Mouse (Mus musculus): ENCODE results near the gene Nrip2. TPM values are rescaled to one million over a fixed set of nuclear protein-coding genes. Genes with fewer than 3 reads are reported as not detected.

Gene Nrip2
- polyA plus RNA-seq (2014; fragmentation: Nextera tagmentation; extraction: Ambion mirVana): 6.1 and 6.6 TPM in 2 replicates

GRCm38 (mm10) chr6:128398996-128399395, at the start of gene Nrip2:
TSS of gene Nrip2 (plus strand) at chr6:128399296.
- Histone ChIP-seq H3K9ac (ENCODE audit: low read length) (peak within 1 kb of the TSS; percentile 37; the same call in 1 of the 2 replicates), H3K27ac (ENCODE audit: low read depth) (peak within 1 kb of the TSS; percentile 12; the same call in 1 of the 2 replicates), H3K27me3 (replicated peaks; ENCODE audit: control insufficient read depth, insufficient read depth, low read length) (no peaks in the 10 kb centered on the region), H3K4me2 (ENCODE audit: low read length) (peak within 1 kb of the TSS; percentile 57), H3K4me1 (replicated peaks; ENCODE audit: control insufficient read depth, insufficient read depth, low read length) (peaks cover 8% of the 10 kb centered on the region; the same call in 1 of the 2 replicates), H3K9me3 (ENCODE audit: control insufficient read depth, low read length) (no peaks in the 10 kb centered on the region), H3K36me3 (ENCODE audit: control insufficient read depth, insufficient read depth, low read length) (no peaks in the 10 kb centered on the region), H3K4me3 (ENCODE audit: low read depth, low read length) (peak within 1 kb of the TSS; percentile 25)
- no peak for DNase-seq (ENCODE audit: low spot score)
- 69% methylated on average over 3 of the region's 3 CpGs for WGBS
- no peak for ATAC-seq (replicated peaks; ENCODE audit: low FRiP score, low TSS enrichment, low read depth)

GRCm38 (mm10) chr6:128349711-128350110, 49.4 kb upstream of the Nrip2 start:
- Histone ChIP-seq H3K27ac (ENCODE audit: low read depth) (peak overlapping the region; percentile 59; the same call in 1 of the 2 replicates), H3K36me3 (ENCODE audit: control insufficient read depth, insufficient read depth, low read length) (peaks cover 8% of the 10 kb centered on the region), H3K27me3 (replicated peaks; ENCODE audit: control insufficient read depth, insufficient read depth, low read length) (no peaks in the 10 kb centered on the region), H3K9me3 (ENCODE audit: control insufficient read depth, low read length) (no peaks in the 10 kb centered on the region), H3K9ac (ENCODE audit: low read length) (no peak overlapping the region), H3K4me3 (ENCODE audit: low read depth, low read length) (no peak overlapping the region), H3K4me1 (replicated peaks; ENCODE audit: control insufficient read depth, insufficient read depth, low read length) (peaks cover 7% of the 10 kb centered on the region), H3K4me2 (ENCODE audit: low read length) (no peak overlapping the region)
- DNase-seq (ENCODE audit: low spot score): no peak
- no peak; the same call in 1 of the 2 replicates for ATAC-seq (replicated peaks; ENCODE audit: low FRiP score, low TSS enrichment, low read depth)
- WGBS: 58% methylated on average over 7 of the region's 7 CpGs

- ATAC-seq (replicated peaks; ENCODE audit: low FRiP score, low TSS enrichment, low read depth): no peak
Measured at GRCm38 (mm10) chr6:128354140-128354539, 45.0 kb upstream of the Nrip2 start.

GRCm38 (mm10) chr6:128355201-128355681, 43.9 kb upstream of the Nrip2 start:
- no peaks in the 10 kb centered on the region for H3K9me3 ChIP-seq (ENCODE audit: control insufficient read depth, low read length)
- no peaks in the 10 kb centered on the region for H3K27me3 ChIP-seq (replicated peaks; ENCODE audit: control insufficient read depth, insufficient read depth, low read length)
- peaks cover 35% of the 10 kb centered on the region for H3K36me3 ChIP-seq (ENCODE audit: control insufficient read depth, insufficient read depth, low read length)
- peak overlapping the region; percentile 81 for H3K4me2 ChIP-seq (ENCODE audit: low read length)
- DNase-seq (ENCODE audit: low spot score) (no peak), ATAC-seq (replicated peaks; ENCODE audit: low FRiP score, low TSS enrichment, low read depth) (peak; percentile 73)
- under 1% methylated on average over 28 of the region's 28 CpGs for WGBS
- H3K27ac ChIP-seq (ENCODE audit: low read depth): peak overlapping the region; percentile 73
- H3K4me3 ChIP-seq (ENCODE audit: low read depth, low read length): peak overlapping the region; percentile 54
- peaks cover 10% of the 10 kb centered on the region for H3K4me1 ChIP-seq (replicated peaks; ENCODE audit: control insufficient read depth, insufficient read depth, low read length)
- peak overlapping the region; percentile 65 for H3K9ac ChIP-seq (ENCODE audit: low read length)

More at GRCm38 (mm10) chr6:128354140-128354539, 45.0 kb upstream of the Nrip2 start:
- H3K9me3 ChIP-seq (ENCODE audit: control insufficient read depth, low read length): no peaks in the 10 kb centered on the region
- no peak overlapping the region for H3K9ac ChIP-seq (ENCODE audit: low read length)
- H3K27ac ChIP-seq (ENCODE audit: low read depth): no peak overlapping the region
- no peak for DNase-seq (ENCODE audit: low spot score)
- no peaks in the 10 kb centered on the region for H3K27me3 ChIP-seq (replicated peaks; ENCODE audit: control insufficient read depth, insufficient read depth, low read length)
- peaks cover 10% of the 10 kb centered on the region for H3K4me1 ChIP-seq (replicated peaks; ENCODE audit: control insufficient read depth, insufficient read depth, low read length)
- H3K4me3 ChIP-seq (ENCODE audit: low read depth, low read length): no peak overlapping the region
- WGBS: 75% methylated on average over 3 of the region's 3 CpGs
- peaks cover 35% of the 10 kb centered on the region for H3K36me3 ChIP-seq (ENCODE audit: control insufficient read depth, insufficient read depth, low read length)
- H3K4me2 ChIP-seq (ENCODE audit: low read length): peak overlapping the region; percentile 81; the same call in 1 of the 2 replicates

- ATAC-seq (replicated peaks; ENCODE audit: low FRiP score, low TSS enrichment, low read depth): peak; percentile 99
- Histone ChIP-seq H3K27ac (ENCODE audit: low read depth) (peak within 1 kb of the TSS; percentile 73), H3K4me1 (replicated peaks; ENCODE audit: control insufficient read depth, insufficient read depth, low read length) (peaks cover 13% of the 10 kb centered on the region), H3K27me3 (replicated peaks; ENCODE audit: control insufficient read depth, insufficient read depth, low read length) (no peaks in the 10 kb centered on the region), H3K4me2 (ENCODE audit: low read length) (peak within 1 kb of the TSS; percentile 81), H3K9ac (ENCODE audit: low read length) (peak within 1 kb of the TSS; percentile 65), H3K4me3 (ENCODE audit: low read depth, low read length) (peak within 1 kb of the TSS; percentile 54), H3K36me3 (ENCODE audit: control insufficient read depth, insufficient read depth, low read length) (peaks cover 30% of the 10 kb centered on the region), H3K9me3 (ENCODE audit: control insufficient read depth, low read length) (no peaks in the 10 kb centered on the region)
- DNase-seq (ENCODE audit: low spot score): peak; percentile 99
- 0% methylated on average over 42 of the region's 42 CpGs for WGBS
Measured at GRCm38 (mm10) chr6:128355726-128356416, 43.2 kb upstream of the Nrip2 start, which contains the start of gene Tulp3. TSS of gene Tulp3 (minus strand) at chr6:128355851.

- Histone ChIP-seq H3K9me3 (ENCODE audit: control insufficient read depth, low read length) (no peaks in the 10 kb centered on the region), H3K4me3 (ENCODE audit: low read depth, low read length) (no peak overlapping the region), H3K27ac (ENCODE audit: low read depth) (no peak overlapping the region), H3K36me3 (ENCODE audit: control insufficient read depth, insufficient read depth, low read length) (peaks cover 27% of the 10 kb centered on the region), H3K27me3 (replicated peaks; ENCODE audit: control insufficient read depth, insufficient read depth, low read length) (no peaks in the 10 kb centered on the region), H3K9ac (ENCODE audit: low read length) (no peak overlapping the region), H3K4me2 (ENCODE audit: low read length) (no peak overlapping the region), H3K4me1 (replicated peaks; ENCODE audit: control insufficient read depth, insufficient read depth, low read length) (peaks cover 26% of the 10 kb centered on the region)
- peak; percentile 81 for DNase-seq (ENCODE audit: low spot score)
- 21% methylated on average over 2 of the region's 2 CpGs for WGBS
- ATAC-seq (replicated peaks; ENCODE audit: low FRiP score, low TSS enrichment, low read depth): no peak
Measured at GRCm38 (mm10) chr6:128358999-128359398, 40.1 kb upstream of the Nrip2 start.

GRCm38 (mm10) chr6:128361901-128362300, 37.2 kb upstream of the Nrip2 start:
- H3K27ac ChIP-seq (ENCODE audit: low read depth): peak overlapping the region; percentile 95
- H3K9ac ChIP-seq (ENCODE audit: low read length): peak overlapping the region; percentile 92
- DNase-seq (ENCODE audit: low spot score) (peak; percentile 52), ATAC-seq (replicated peaks; ENCODE audit: low FRiP score, low TSS enrichment, low read depth) (no peak)
- H3K9me3 ChIP-seq (ENCODE audit: control insufficient read depth, low read length): no peaks in the 10 kb centered on the region
- 17% methylated on average over 9 of the region's 9 CpGs for WGBS
- H3K4me1 ChIP-seq (replicated peaks; ENCODE audit: control insufficient read depth, insufficient read depth, low read length): peaks cover 17% of the 10 kb centered on the region
- no peaks in the 10 kb centered on the region for H3K27me3 ChIP-seq (replicated peaks; ENCODE audit: control insufficient read depth, insufficient read depth, low read length)
- peak overlapping the region; percentile 79 for H3K4me2 ChIP-seq (ENCODE audit: low read length)
- H3K4me3 ChIP-seq (ENCODE audit: low read depth, low read length): peak overlapping the region; percentile 67
- H3K36me3 ChIP-seq (ENCODE audit: control insufficient read depth, insufficient read depth, low read length): peaks cover 36% of the 10 kb centered on the region

GRCm38 (mm10) chr6:128362381-128363006, 36.6 kb upstream of the Nrip2 start, which contains the start of the genes Rhno1 and Foxm1:
TSS of gene Rhno1 (minus strand) at chr6:128362911.
TSS of gene Foxm1 (plus strand) at chr6:128362967.
- H3K4me2 ChIP-seq (ENCODE audit: low read length): peak within 1 kb of the TSS; percentile 79
- H3K9ac ChIP-seq (ENCODE audit: low read length): peak within 1 kb of the TSS; percentile 92
- peak; percentile 93 for DNase-seq (ENCODE audit: low spot score)
- peaks cover 36% of the 10 kb centered on the region for H3K36me3 ChIP-seq (ENCODE audit: control insufficient read depth, insufficient read depth, low read length)
- peak within 1 kb of the TSS; percentile 67 for H3K4me3 ChIP-seq (ENCODE audit: low read depth, low read length)
- H3K4me1 ChIP-seq (replicated peaks; ENCODE audit: control insufficient read depth, insufficient read depth, low read length): peaks cover 17% of the 10 kb centered on the region
- peak; percentile 89 for ATAC-seq (replicated peaks; ENCODE audit: low FRiP score, low TSS enrichment, low read depth)
- no peaks in the 10 kb centered on the region for H3K9me3 ChIP-seq (ENCODE audit: control insufficient read depth, low read length)
- H3K27ac ChIP-seq (ENCODE audit: low read depth): peak within 1 kb of the TSS; percentile 95
- under 1% methylated on average over 70 of the region's 76 CpGs for whole genome bisulfite sequencing
- no peaks in the 10 kb centered on the region for H3K27me3 ChIP-seq (replicated peaks; ENCODE audit: control insufficient read depth, insufficient read depth, low read length)
